Mouse (Mus musculus): Measurements from ENCODE around the gene Anxa9. TPM values are rescaled to one million over a fixed set of nuclear protein-coding genes. Genes with fewer than 3 reads are reported as not detected.

The Anxa9 gene
- polyA plus RNA-seq, 1 experiment from 2014 or later = 2.5 TPM

DNA sequence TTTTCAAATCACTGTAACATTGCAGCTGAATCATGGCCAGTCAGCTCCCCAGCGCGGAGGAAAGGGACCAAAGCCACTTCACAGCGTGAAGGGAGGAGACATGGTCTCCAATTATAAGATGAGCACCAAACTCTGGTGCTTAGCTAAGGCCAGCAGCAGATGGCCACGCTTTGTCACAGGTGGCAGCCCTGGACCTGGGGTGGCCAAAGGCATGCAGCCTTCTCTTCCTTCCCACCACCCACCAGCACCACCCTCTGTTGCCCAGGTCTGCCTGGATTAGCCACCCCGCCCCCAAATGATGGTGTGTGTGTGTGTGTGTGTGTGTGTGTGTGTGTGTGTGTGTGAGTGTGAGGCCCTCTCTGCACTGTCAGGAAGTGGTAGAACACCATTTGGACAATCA lies 33.5 kb downstream of the Anxa9 start:
- H3K4me2 ChIP-seq (ENCODE audit: low read depth, low read length) = no peak overlapping the region
- no peaks in the 10 kb centered on the region for H3K9me3 ChIP-seq (replicated peaks; ENCODE audit: control insufficient read depth, low read length)
- H3K27me3 ChIP-seq (ENCODE audit: control insufficient read depth, insufficient read depth, low read depth, low read length) = no peaks in the 10 kb centered on the region
- ATAC-seq (ENCODE audit: low read depth) = no peak
- H3K27ac ChIP-seq (ENCODE audit: low read length) = no peak overlapping the region
- H3K4me3 ChIP-seq (ENCODE audit: low read depth, low read length) = no peak overlapping the region
- WGBS (ENCODE audit: insufficient replicate concordance) = 82% methylated on average over 5 of the region's 5 CpGs
- H3K36me3 ChIP-seq (ENCODE audit: control insufficient read depth, insufficient read depth) = no peaks in the 10 kb centered on the region
- H3K4me1 ChIP-seq (ENCODE audit: control insufficient read depth, low read depth, low read length) = peaks cover 27% of the 10 kb centered on the region
- H3K9ac ChIP-seq (ENCODE audit: low read depth, low read length) = no peak overlapping the region

DNA sequence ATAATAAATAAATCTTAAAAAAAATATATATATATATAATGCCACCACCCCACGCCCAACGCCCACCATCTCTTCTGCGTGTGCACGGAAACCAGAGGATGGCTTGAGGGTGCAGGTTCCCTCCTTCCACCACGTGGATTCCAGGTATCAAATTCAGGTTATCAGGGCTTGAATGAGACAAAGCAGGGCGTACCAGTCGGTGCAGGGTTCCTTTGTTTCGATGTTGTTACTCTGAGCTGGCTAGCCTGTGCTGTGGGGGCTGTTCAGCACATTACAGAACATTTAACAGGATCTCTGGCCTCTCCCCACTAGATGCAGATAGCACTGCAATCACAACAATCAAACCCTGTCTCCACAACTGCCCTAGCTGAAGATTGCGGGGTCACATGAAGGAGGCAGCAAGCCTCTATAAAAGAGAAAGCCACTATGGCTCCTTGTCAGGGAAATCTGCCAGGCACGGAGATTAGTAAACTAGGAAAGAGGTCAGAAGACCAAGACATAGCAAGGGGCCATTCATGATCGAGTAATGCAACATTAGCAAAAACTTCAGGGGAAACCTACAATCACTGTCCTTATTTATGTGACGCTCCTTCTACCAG lies 36.1 kb downstream of the Anxa9 start:
- Histone ChIP-seq H3K4me1 (ENCODE audit: control insufficient read depth, low read depth, low read length) (peaks cover 13% of the 10 kb centered on the region), H3K9ac (ENCODE audit: low read depth, low read length) (no peak overlapping the region), H3K36me3 (ENCODE audit: control insufficient read depth, insufficient read depth) (peaks cover 8% of the 10 kb centered on the region), H3K27me3 (ENCODE audit: control insufficient read depth, insufficient read depth, low read depth, low read length) (no peaks in the 10 kb centered on the region), H3K27ac (ENCODE audit: low read length) (no peak overlapping the region), H3K9me3 (replicated peaks; ENCODE audit: control insufficient read depth, low read length) (no peaks in the 10 kb centered on the region), H3K4me2 (ENCODE audit: low read depth, low read length) (no peak overlapping the region), H3K4me3 (ENCODE audit: low read depth, low read length) (no peak overlapping the region)
- WGBS (ENCODE audit: insufficient replicate concordance) = 75% methylated on average over 12 of the region's 12 CpGs
- ATAC-seq (ENCODE audit: low read depth) = no peak

DNA sequence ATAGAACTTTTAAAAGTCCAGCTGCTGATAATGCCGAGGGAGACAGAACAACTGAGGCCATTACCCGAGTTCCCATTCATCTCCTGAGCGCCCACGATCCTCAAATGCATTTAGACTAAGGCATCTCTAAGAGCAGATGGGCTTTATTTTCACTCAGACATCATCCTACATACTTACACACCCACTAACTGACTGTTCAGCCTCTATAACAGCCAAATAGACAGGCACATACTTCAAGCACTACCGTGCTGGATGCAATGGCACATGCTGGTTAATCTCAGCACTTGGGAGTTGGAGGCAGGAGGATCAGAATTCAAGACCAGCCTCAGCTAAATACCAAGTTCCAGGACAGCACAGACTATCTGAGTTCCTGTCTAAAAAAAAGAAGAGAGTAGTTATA lies 37.2 kb downstream of the Anxa9 start:
- Histone ChIP-seq H3K9me3 (replicated peaks; ENCODE audit: control insufficient read depth, low read length) (no peaks in the 10 kb centered on the region), H3K9ac (ENCODE audit: low read depth, low read length) (no peak overlapping the region), H3K4me1 (ENCODE audit: control insufficient read depth, low read depth, low read length) (peaks cover 3% of the 10 kb centered on the region; the same call in 1 of the 2 replicates), H3K4me3 (ENCODE audit: low read depth, low read length) (no peak overlapping the region), H3K4me2 (ENCODE audit: low read depth, low read length) (no peak overlapping the region), H3K27me3 (ENCODE audit: control insufficient read depth, insufficient read depth, low read depth, low read length) (no peaks in the 10 kb centered on the region), H3K27ac (ENCODE audit: low read length) (no peak overlapping the region), H3K36me3 (ENCODE audit: control insufficient read depth, insufficient read depth) (peaks cover 8% of the 10 kb centered on the region)
- ATAC-seq (ENCODE audit: low read depth) = no peak
- 85% methylated on average over 5 of the region's 5 CpGs for WGBS (ENCODE audit: insufficient replicate concordance)

DNA sequence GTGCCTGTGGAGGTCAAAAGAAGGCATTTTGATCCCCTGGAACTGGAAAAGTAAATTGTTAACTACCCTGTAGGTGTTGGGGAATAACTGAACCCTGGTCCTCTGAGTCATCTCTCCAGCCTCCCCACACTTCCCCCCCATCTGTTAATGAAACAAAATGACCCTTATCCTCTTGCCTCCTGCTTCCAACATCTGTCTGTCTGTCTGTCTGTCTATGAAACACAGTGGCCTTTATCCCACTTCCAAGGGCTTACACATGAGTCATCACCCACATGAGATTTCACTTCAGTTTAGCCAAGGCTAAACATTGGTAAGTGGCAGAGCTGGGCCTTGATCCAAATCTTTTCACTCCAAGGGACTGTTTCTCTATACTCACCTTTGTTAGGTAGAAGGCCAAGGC lies 39.1 kb downstream of the Anxa9 start:
- Histone ChIP-seq H3K9ac (ENCODE audit: low read depth, low read length) (no peak overlapping the region), H3K4me1 (ENCODE audit: control insufficient read depth, low read depth, low read length) (peaks cover 10% of the 10 kb centered on the region), H3K4me3 (ENCODE audit: low read depth, low read length) (no peak overlapping the region), H3K27me3 (ENCODE audit: control insufficient read depth, insufficient read depth, low read depth, low read length) (no peaks in the 10 kb centered on the region), H3K36me3 (ENCODE audit: control insufficient read depth, insufficient read depth) (peaks cover 8% of the 10 kb centered on the region), H3K9me3 (replicated peaks; ENCODE audit: control insufficient read depth, low read length) (no peaks in the 10 kb centered on the region), H3K27ac (ENCODE audit: low read length) (peak overlapping the region; percentile 42; the same call in 1 of the 2 replicates), H3K4me2 (ENCODE audit: low read depth, low read length) (no peak overlapping the region)
- peak; percentile 58 for ATAC-seq (ENCODE audit: low read depth)

DNA sequence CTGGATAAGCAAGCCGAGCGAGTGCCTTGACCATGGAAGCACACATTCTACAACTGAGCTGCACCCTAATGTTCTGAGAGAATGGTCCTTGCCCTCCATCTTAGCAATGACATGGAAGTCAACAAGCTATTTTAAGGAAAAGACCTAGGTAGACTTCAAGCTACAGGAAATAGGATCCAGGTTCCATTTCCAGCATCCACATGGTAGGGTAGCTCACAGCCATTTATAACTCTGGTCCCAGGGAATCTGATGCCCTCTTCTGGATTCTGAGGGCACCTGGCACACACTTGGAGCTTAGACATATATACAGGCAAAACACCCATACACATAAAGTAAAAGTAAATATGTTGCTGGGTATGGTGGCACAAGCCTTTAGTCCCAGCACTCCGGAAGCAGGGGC lies 40.9 kb downstream of the Anxa9 start:
- Histone ChIP-seq H3K27me3 (ENCODE audit: control insufficient read depth, insufficient read depth, low read depth, low read length) (no peaks in the 10 kb centered on the region), H3K9me3 (replicated peaks; ENCODE audit: control insufficient read depth, low read length) (no peaks in the 10 kb centered on the region), H3K27ac (ENCODE audit: low read length) (no peak overlapping the region), H3K9ac (ENCODE audit: low read depth, low read length) (no peak overlapping the region), H3K36me3 (ENCODE audit: control insufficient read depth, insufficient read depth) (peaks cover 8% of the 10 kb centered on the region), H3K4me1 (ENCODE audit: control insufficient read depth, low read depth, low read length) (peaks cover 10% of the 10 kb centered on the region), H3K4me2 (ENCODE audit: low read depth, low read length) (no peak overlapping the region), H3K4me3 (ENCODE audit: low read depth, low read length) (no peak overlapping the region)
- ATAC-seq (ENCODE audit: low read depth) = no peak
- 82% methylated on average over 3 of the region's 3 CpGs for WGBS (ENCODE audit: insufficient replicate concordance)

DNA sequence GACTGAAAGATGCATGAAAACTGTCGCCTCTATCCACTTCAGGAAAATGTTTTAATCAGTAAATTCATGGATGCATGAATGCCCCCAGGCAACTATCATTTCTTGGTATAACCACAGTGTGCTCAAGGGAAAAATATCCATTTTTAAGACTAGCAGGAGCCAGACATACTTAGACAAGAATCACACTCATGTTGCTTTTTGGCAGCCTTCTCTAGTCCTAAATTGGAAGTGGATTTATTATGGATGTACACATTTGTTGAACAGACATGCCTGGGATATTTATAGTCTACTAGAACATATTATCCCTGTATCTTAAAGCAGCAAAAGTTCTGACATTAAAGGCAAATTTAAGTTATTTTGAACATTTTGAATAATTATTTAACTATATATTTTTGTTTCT lies 42.3 kb downstream of the Anxa9 start:
- Histone ChIP-seq H3K9me3 (replicated peaks; ENCODE audit: control insufficient read depth, low read length) (no peaks in the 10 kb centered on the region), H3K27me3 (ENCODE audit: control insufficient read depth, insufficient read depth, low read depth, low read length) (no peaks in the 10 kb centered on the region), H3K4me2 (ENCODE audit: low read depth, low read length) (no peak overlapping the region), H3K36me3 (ENCODE audit: control insufficient read depth, insufficient read depth) (peaks cover 11% of the 10 kb centered on the region), H3K9ac (ENCODE audit: low read depth, low read length) (no peak overlapping the region), H3K4me1 (ENCODE audit: control insufficient read depth, low read depth, low read length) (peaks cover 10% of the 10 kb centered on the region), H3K4me3 (ENCODE audit: low read depth, low read length) (no peak overlapping the region), H3K27ac (ENCODE audit: low read length) (no peak overlapping the region)
- ATAC-seq (ENCODE audit: low read depth) = no peak
- WGBS (ENCODE audit: insufficient replicate concordance) = 63% methylated on average over 1 of the region's 1 CpGs

DNA sequence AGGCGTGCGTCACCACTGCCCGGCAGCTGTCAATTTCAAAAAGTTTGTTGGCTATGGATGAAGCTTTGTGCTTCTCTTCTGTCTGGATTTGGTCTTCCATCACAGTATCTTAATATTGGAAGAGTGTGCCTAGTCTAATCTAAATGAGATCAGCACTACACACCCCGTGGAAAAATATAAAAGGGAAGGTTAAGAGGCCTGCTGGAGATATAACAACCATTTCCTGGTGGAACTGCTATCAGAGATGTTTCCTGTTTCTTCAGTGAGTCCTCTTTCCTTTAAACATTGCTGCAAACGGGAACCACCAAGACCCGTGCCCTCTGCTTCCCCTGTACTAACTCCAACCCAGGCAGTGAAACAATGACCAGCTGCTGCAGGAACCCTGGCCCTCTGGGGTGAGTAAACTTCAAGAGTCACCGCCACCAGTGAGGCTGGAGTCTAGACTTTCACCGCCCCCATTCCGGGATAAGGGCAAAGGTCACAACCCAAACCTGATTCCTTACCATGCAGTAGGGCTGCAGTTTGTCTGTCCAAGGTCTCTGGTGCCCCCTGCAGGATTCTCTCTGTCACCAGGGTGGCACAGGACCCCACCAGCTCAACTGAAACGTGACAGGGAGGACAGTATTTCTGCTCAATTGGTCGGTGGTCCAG lies 43.8 kb downstream of the Anxa9 start:
- H3K9me3 ChIP-seq (replicated peaks; ENCODE audit: control insufficient read depth, low read length) = no peaks in the 10 kb centered on the region
- peak; percentile 77 for ATAC-seq (ENCODE audit: low read depth)
- no peaks in the 10 kb centered on the region for H3K27me3 ChIP-seq (ENCODE audit: control insufficient read depth, insufficient read depth, low read depth, low read length)
- peaks cover 14% of the 10 kb centered on the region for H3K36me3 ChIP-seq (ENCODE audit: control insufficient read depth, insufficient read depth)
- no peak overlapping the region for H3K4me3 ChIP-seq (ENCODE audit: low read depth, low read length)
- WGBS (ENCODE audit: insufficient replicate concordance) = 32% methylated on average over 11 of the region's 11 CpGs
- H3K27ac ChIP-seq (ENCODE audit: low read length) = peak overlapping the region; percentile 55
- peak overlapping the region; percentile 13; the same call in 1 of the 2 replicates for H3K4me2 ChIP-seq (ENCODE audit: low read depth, low read length)
- H3K4me1 ChIP-seq (ENCODE audit: control insufficient read depth, low read depth, low read length) = peaks cover 10% of the 10 kb centered on the region
- no peak overlapping the region for H3K9ac ChIP-seq (ENCODE audit: low read depth, low read length)

DNA sequence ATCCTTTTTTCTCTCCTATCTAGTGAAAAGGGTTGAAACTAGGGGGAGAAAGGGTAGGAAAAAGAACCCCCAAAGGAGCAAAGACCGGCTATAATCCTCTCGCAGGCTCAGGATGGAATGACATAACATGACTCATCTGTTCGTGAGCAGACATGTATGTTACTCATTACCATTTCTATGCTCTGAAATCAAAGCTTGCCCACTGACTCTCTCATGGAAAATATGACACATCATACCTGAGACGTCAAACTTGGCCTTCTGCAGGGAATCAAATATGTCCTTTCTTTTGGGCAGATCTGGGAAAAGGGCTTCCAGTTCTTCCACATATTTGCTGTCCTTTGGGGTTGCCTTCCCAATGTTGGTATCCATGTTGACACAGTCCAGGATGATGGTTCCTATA lies 45.0 kb downstream of the Anxa9 start:
- Histone ChIP-seq H3K4me2 (ENCODE audit: low read depth, low read length) (no peak overlapping the region), H3K4me3 (ENCODE audit: low read depth, low read length) (no peak overlapping the region), H3K9ac (ENCODE audit: low read depth, low read length) (no peak overlapping the region), H3K4me1 (ENCODE audit: control insufficient read depth, low read depth, low read length) (peaks cover 10% of the 10 kb centered on the region), H3K9me3 (replicated peaks; ENCODE audit: control insufficient read depth, low read length) (no peaks in the 10 kb centered on the region), H3K27ac (ENCODE audit: low read length) (no peak overlapping the region), H3K36me3 (ENCODE audit: control insufficient read depth, insufficient read depth) (peaks cover 12% of the 10 kb centered on the region), H3K27me3 (ENCODE audit: control insufficient read depth, insufficient read depth, low read depth, low read length) (no peaks in the 10 kb centered on the region)
- no peak for ATAC-seq (ENCODE audit: low read depth)
- WGBS (ENCODE audit: insufficient replicate concordance) = 86% methylated on average over 4 of the region's 4 CpGs

DNA sequence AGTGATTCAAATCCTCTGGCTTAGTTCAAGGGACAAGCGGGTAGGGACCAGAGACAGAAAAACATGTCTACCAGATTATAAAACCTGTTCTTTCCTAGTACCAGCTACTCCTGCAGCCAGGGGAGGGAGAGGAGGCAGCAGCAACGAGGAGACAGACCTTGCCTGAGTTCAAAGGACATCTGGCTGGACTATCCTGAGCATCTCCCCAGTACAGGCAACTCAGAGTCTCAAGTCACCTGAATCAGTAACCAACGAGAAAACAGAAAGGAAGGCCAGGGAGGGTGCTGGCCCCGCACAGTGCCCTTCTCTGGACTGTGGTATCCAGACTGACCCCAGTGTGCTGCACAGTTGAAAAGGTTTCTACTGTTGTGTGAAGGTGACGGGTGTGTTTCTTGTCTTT lies 50.0 kb downstream of the Anxa9 start:
- no peak overlapping the region for H3K9ac ChIP-seq (ENCODE audit: low read depth, low read length)
- H3K4me2 ChIP-seq (ENCODE audit: low read depth, low read length) = no peak overlapping the region
- 67% methylated on average over 5 of the region's 5 CpGs for WGBS (ENCODE audit: insufficient replicate concordance)
- H3K4me3 ChIP-seq (ENCODE audit: low read depth, low read length) = no peak overlapping the region
- H3K27me3 ChIP-seq (ENCODE audit: control insufficient read depth, insufficient read depth, low read depth, low read length) = no peaks in the 10 kb centered on the region
- peaks cover 11% of the 10 kb centered on the region for H3K36me3 ChIP-seq (ENCODE audit: control insufficient read depth, insufficient read depth)
- no peak overlapping the region for H3K27ac ChIP-seq (ENCODE audit: low read length)
- no peaks in the 10 kb centered on the region for H3K9me3 ChIP-seq (replicated peaks; ENCODE audit: control insufficient read depth, low read length)
- no peak for ATAC-seq (ENCODE audit: low read depth)
- no peaks in the 10 kb centered on the region for H3K4me1 ChIP-seq (ENCODE audit: control insufficient read depth, low read depth, low read length)
